In genomic region chr15:94921672-94922071, GRCm38 (mm10) we compare ENCODE assay signal across 22 mouse cellular contexts.
"Had no signal": no experiment of that assay in that cellular context is flagged by ENCODE, and none has a peak within 500 bp of the region (broad histone marks: within the 10 kb centered on the region; RNA-seq: fewer than 3 reads in every experiment).

No protein-coding gene starts in this region.

- H3K4me1 ChIP-seq: limb, embryonic 10.5 days; liver, embryonic 13.5 days had no signal

- H3K9ac ChIP-seq: limb, embryonic 13.5 days; liver, embryonic 13.5 days; neural tube, embryonic 13.5 days had no signal

- ATAC-seq: midbrain, embryonic 16.5 days had no signal

- DNase-seq: kidney, adult 11 months; kidney, adult 9 months; kidney, postnatal 25 days; layer of hippocampus, adult 9-11 months; liver; liver, embryonic 13.5 days; lung, adult 2 months; lung, postnatal 14 days; lung, postnatal 4 days; right cerebral cortex, adult 18-20 months; right cerebral cortex, postnatal 14 days; right cerebral cortex, postnatal 4 days; thymus, adult 2 months; thymus, postnatal 14 days; thymus, postnatal 4 days had no signal

- H3K4me2 ChIP-seq: limb, embryonic 13.5 days; liver, embryonic 13.5 days; neural tube, embryonic 13.5 days had no signal

- H3K27ac ChIP-seq: layer of hippocampus, adult 2 months; limb, embryonic 10.5 days; limb, embryonic 13.5 days; liver, embryonic 13.5 days; neural tube, embryonic 13.5 days; stomach, postnatal 0 days had no signal

- H3K4me3 ChIP-seq: layer of hippocampus, adult 2 months; limb, embryonic 10.5 days; limb, embryonic 13.5 days; liver, embryonic 13.5 days; myocyte; neural tube, embryonic 13.5 days had no signal

- H3K27me3 ChIP-seq: limb, embryonic 13.5 days; liver, embryonic 13.5 days; neural tube, embryonic 13.5 days had no signal

- H3K36me3 ChIP-seq: limb, embryonic 10.5 days; limb, embryonic 13.5 days; liver, embryonic 13.5 days; neural tube, embryonic 13.5 days had no signal

- H3K9me3 ChIP-seq: limb, embryonic 10.5 days; limb, embryonic 13.5 days; neural tube, embryonic 13.5 days had no signal
